Mouse (Mus musculus) adipose tissue, adult 10 weeks (tissue): ENCODE measurements around the gene Olfr1177-ps. TPM values are rescaled to one million over a fixed set of nuclear protein-coding genes. Genes with fewer than 3 reads are reported as not detected.

Source experiments
- polyA plus RNA-seq: library from polyadenylated mRNA; stranded (reverse); fragments of 350-450 nt; fragmentation: Illumina TruSeq; extraction: RNeasy Lipid Tissue Mini Kit (QIAGEN cat#74804); gene quantifications from one replicate; pipeline ENCODE4 v1.2.3, GENCODE M21; 2014; ENCODE audit warnings: low read depth, low replicate concordance

The Olfr1177-ps gene
- not detected for polyA plus RNA-seq

DNA sequence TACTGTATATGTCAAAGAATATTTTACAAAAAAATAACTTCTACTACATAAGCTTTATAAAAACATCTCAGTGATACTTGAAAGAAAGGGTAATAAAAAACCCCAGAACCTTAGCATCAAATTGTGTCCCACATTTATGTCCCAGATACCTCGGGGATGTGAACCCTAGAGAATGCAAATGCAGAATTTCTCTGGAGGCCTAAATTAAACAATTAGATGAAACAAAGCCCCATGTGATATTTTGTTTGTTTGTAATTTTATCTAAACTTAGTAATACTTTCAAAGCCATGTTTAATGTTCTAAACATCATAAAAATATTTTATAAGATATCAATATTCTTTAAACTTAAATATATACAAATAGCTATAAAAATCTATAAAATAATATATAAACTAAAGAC is at the start of gene Olfr1177-ps:
Gene Olfr1177-ps (minus strand): TSS at position 101 of the 400 bp plus-strand sequence.

DNA sequence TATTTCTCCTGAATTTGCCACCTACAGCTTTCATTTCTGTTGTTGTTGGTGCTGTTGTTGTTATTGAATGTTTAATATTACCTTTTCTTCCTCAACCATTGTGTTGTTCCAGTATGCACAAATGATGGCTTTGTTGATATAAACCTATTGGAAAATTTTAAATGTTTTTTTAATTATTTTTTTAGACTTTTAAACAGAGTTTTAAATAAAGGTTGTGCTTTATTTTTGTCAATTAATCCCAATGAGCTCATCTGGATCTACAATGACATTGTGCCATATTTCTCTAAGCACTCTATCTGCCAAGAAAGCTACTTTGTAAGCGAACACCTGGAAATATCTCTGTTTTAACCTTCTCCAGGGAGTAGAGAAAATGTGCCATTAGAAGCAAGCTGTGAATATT is 40.5 kb upstream of the Olfr1177-ps start, which contains the start of gene Olfr1178:
Gene Olfr1178 (plus strand): TSS at position 301 of the 400 bp plus-strand sequence.

DNA sequence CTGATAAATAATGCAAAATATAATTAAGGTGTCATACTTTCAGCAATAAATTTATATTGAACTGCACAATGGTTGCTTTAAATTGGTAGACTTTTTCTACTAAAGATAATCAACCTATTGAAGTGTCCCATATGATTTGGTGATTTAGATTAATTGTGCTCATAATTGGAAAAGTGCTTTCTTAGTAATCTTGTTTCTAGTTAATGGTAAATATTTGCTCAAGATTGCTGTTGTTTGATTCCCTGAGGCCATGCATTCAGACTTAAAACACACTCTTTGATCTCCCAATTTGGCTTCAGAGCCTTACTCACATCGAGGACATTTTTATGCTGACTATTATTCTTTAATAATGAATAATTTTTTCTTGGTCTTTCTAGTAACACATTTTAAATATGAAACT is 9.9 kb downstream of the Olfr1177-ps start, which contains the start of gene Olfr1176:
Gene Olfr1176 (plus strand): TSS at position 301 of the 400 bp plus-strand sequence.

DNA sequence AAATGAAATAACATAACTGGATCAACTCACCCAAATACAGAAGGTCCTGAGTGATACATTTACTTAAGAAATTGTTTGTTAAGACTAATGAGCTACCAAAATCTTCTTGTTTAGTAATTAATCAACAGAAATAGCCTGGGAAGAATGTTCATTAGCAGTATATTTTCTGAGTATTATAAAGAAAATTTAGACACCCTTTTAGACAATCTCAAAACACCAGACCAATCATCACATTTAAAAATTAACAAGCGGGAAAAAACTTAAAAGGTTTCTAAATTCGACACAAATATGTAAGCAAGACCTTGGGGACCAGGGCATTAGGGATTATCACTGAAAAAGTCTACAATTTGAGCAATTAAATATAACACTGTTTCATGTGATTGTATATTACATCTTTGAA is 19.2 kb downstream of the Olfr1177-ps start, which contains the start of gene Olfr1175-ps:
Gene Olfr1175-ps (minus strand): TSS at position 101 of the 400 bp plus-strand sequence.

DNA sequence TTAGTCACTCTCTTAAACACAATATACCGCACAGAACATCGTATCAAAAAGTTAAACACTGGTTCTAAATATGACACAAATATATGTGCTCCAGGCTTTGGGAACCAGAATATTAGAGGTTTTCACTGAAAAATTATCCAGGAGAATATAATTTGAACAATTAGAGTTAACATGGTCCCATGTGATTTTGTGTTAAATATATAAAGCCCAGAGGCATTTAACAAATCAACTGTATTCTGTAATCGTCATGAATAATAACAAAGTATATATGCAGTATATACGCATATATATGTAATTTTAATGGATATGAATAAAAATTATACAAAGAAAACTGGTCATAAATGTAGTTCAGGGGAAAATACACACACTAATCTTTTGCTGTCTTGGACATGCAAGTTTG is 31.3 kb downstream of the Olfr1177-ps start, which contains the start of gene Olfr1174-ps:
Gene Olfr1174-ps (minus strand): TSS at position 101 of the 400 bp plus-strand sequence.

Other genes starting within 250 kb of the Olfr1177-ps start
- not detected for gene Olfr1166, start 218.2 kb downstream of the Olfr1177-ps start, polyA plus RNA-seq
- not detected for gene Olfr1167, start 191.3 kb downstream of the Olfr1177-ps start, polyA plus RNA-seq
- not detected for gene Olfr1168, start 164.6 kb downstream of the Olfr1177-ps start, polyA plus RNA-seq
- gene Olfr1170, start 118.2 kb downstream of the Olfr1177-ps start, polyA plus RNA-seq, result not detected
- gene Olfr1173, start 66.6 kb downstream of the Olfr1177-ps start, polyA plus RNA-seq, result not detected
- not detected for gene Olfr1174-ps, start 31.4 kb downstream of the Olfr1177-ps start, polyA plus RNA-seq
- gene Olfr1175-ps, start 19.3 kb downstream of the Olfr1177-ps start, polyA plus RNA-seq, result not detected
- not detected for gene Olfr1176, start 9.8 kb downstream of the Olfr1177-ps start, polyA plus RNA-seq
- not detected for gene Olfr1178, start 40.6 kb upstream of the Olfr1177-ps start, polyA plus RNA-seq
- gene Olfr1179, start 60.0 kb upstream of the Olfr1177-ps start, polyA plus RNA-seq, result not detected
- not detected for gene Olfr1180, start 72.7 kb upstream of the Olfr1177-ps start, polyA plus RNA-seq
- gene Olfr1181, start 79.7 kb upstream of the Olfr1177-ps start, polyA plus RNA-seq, result not detected
- gene Gm13757, start 102.6 kb upstream of the Olfr1177-ps start, polyA plus RNA-seq, result not detected
- not detected for gene Olfr1183, start 108.4 kb upstream of the Olfr1177-ps start, polyA plus RNA-seq
- not detected for gene Olfr1184, start 137.1 kb upstream of the Olfr1177-ps start, polyA plus RNA-seq
- not detected for gene Olfr1185-ps1, start 146.8 kb upstream of the Olfr1177-ps start, polyA plus RNA-seq
- not detected for gene Olfr1186, start 172.1 kb upstream of the Olfr1177-ps start, polyA plus RNA-seq
- not detected for gene Olfr1188, start 210.4 kb upstream of the Olfr1177-ps start, polyA plus RNA-seq
- gene Olfr1189, start 240.0 kb upstream of the Olfr1177-ps start, polyA plus RNA-seq, result not detected